In the genomic region with DNA sequence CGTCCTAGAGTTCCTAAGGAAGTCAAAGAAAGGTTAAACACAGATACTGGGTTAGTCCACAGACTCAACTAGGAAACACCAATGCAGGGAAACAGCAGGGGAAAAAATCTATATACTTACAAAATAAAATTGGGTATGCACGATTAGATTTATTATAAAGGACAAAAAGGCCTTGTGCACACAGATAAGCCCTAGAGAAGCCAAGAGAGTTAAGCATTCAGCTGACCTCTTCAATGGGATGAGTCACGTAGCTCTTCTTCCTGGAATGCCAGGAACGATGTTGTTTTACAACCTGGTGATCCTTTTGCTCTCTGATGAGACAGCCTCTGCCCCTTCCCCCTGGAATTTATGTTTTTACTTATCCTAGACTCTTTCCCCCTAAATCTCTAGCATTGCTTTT, we compare ENCODE assay signal across 32 mouse cellular contexts. TPM values are rescaled to one million over a fixed set of nuclear protein-coding genes. Genes with fewer than 3 reads are reported as not detected.
A peak's percentile ranks its signal among the peaks of the same experiment; 100 is the strongest.
DNase-seq lines count a peak whose midpoint lies in the region; ATAC-seq and TF ChIP-seq lines count a peak whose summit lies in the region.
"Had no signal": no experiment of that assay in that cellular context is flagged by ENCODE, and none has a peak within 500 bp of the region (broad histone marks: within the 10 kb centered on the region; RNA-seq: fewer than 3 reads in every experiment).

No protein-coding gene starts in this region.

- no peaks in the 10 kb centered on the region for H3K9me3 ChIP-seq in ES-E14 (ENCODE audit: control insufficient read depth, insufficient read depth, low read depth, low read length)
- H3K9me3 ChIP-seq in neural tube, embryonic 15.5 days (replicated peaks) = no peaks in the 10 kb centered on the region
- H3K9me3 ChIP-seq: embryonic facial prominence, embryonic 13.5 days; embryonic facial prominence, embryonic 15.5 days; forebrain, embryonic 10.5 days; forebrain, embryonic 12.5 days had no signal

- H3K36me3 ChIP-seq in ES-E14 (ENCODE audit: control insufficient read depth, insufficient read depth, low read length, poor library complexity, severe bottlenecking) = no peaks in the 10 kb centered on the region
- no peaks in the 10 kb centered on the region for H3K36me3 ChIP-seq in neural tube, embryonic 15.5 days
- H3K36me3 ChIP-seq: embryonic facial prominence, embryonic 13.5 days; embryonic facial prominence, embryonic 15.5 days; forebrain, embryonic 10.5 days; forebrain, embryonic 12.5 days had no signal

- H3K4me3 ChIP-seq in ES-E14 (ENCODE audit: insufficient read depth in 1 of 2, low read depth in 1 of 2, low read length in 2 of 2, poor library complexity in 1 of 2, severe bottlenecking in 1 of 2) = no peak overlapping the region
- H3K4me3 ChIP-seq in neural tube, embryonic 15.5 days (replicated peaks) = no peak overlapping the region
- H3K4me3 ChIP-seq: embryonic facial prominence, embryonic 13.5 days; embryonic facial prominence, embryonic 15.5 days; erythroblast, embryonic 14.5 days; forebrain, embryonic 10.5 days; forebrain, embryonic 12.5 days had no signal

- WGBS in neural tube, embryonic 15.5 days = 58% methylated on average over 4 of the region's 4 CpGs

- H3K27ac ChIP-seq in ES-E14 (ENCODE audit: insufficient read depth, low read depth, low read length, poor library complexity, severe bottlenecking) = no peak overlapping the region
- no peak overlapping the region for H3K27ac ChIP-seq in neural tube, embryonic 15.5 days (replicated peaks)
- H3K27ac ChIP-seq: embryonic facial prominence, embryonic 13.5 days; embryonic facial prominence, embryonic 15.5 days; forebrain, embryonic 10.5 days; forebrain, embryonic 12.5 days had no signal

- H3K4me2 ChIP-seq in neural tube, embryonic 15.5 days = no peak overlapping the region
- H3K4me2 ChIP-seq: embryonic facial prominence, embryonic 13.5 days; embryonic facial prominence, embryonic 15.5 days; forebrain, embryonic 12.5 days had no signal

- in situ Hi-C loops in ES-E14 (cut with MboI; ENCODE audit: low sequenced_read_pairs in 2 of 2, unreplicated experiment in 2 of 2) = no loop called here

- DNase-seq in 3T3-L1 (ENCODE audit: low read depth, low spot score) = peak; percentile 13
- DNase-seq in ES-E14 (ENCODE audit: low read depth, low spot score) = peak; percentile 13
- peak; percentile 34 for DNase-seq in R1 (ENCODE audit: low read depth, low spot score)
- peak; percentile 70 for DNase-seq in yolk sac, embryonic 10.5 days (ENCODE audit: low spot score)
- no peak for DNase-seq in lung, adult 18-20 months
- no peak for DNase-seq in T-cell, adult 2 months (ENCODE audit: low spot score)
- DNase-seq: adrenal gland, adult 8-10 months; adrenal gland, postnatal 25 days; B cell, adult 2 months; cerebellum, adult 11 months; cerebellum, adult 18-20 months; cerebellum, adult 8-10 months; cerebellum, adult 9-11 months; cerebellum, postnatal 14 days; cerebellum, postnatal 36 days; embryo, embryonic 11 days had no signal

- H3K9ac ChIP-seq in ES-E14 (ENCODE audit: insufficient read depth, low read depth, low read length, poor library complexity, severe bottlenecking) = no peak overlapping the region
- no peak overlapping the region for H3K9ac ChIP-seq in neural tube, embryonic 15.5 days (replicated peaks)
- H3K9ac ChIP-seq: embryonic facial prominence, embryonic 13.5 days; embryonic facial prominence, embryonic 15.5 days; forebrain, embryonic 12.5 days had no signal

- no peaks in the 10 kb centered on the region for H3K4me1 ChIP-seq in ES-E14 (ENCODE audit: control insufficient read depth in 2 of 2, insufficient read depth in 2 of 2, low read length in 2 of 2, poor library complexity in 1 of 2)
- no peaks in the 10 kb centered on the region for H3K4me1 ChIP-seq in neural tube, embryonic 15.5 days
- H3K4me1 ChIP-seq: embryonic facial prominence, embryonic 13.5 days; embryonic facial prominence, embryonic 15.5 days; forebrain, embryonic 10.5 days; forebrain, embryonic 12.5 days had no signal

- ATAC-seq in neural tube, embryonic 15.5 days (ENCODE audit: low FRiP score) = no peak
- ATAC-seq: CD4-positive, CD25-positive, alpha-beta regulatory T cell, adult 4 months; forebrain, embryonic 14.5 days; forebrain, embryonic 16.5 days had no signal

- no peaks in the 10 kb centered on the region for H3K27me3 ChIP-seq in neural tube, embryonic 15.5 days (replicated peaks)
- H3K27me3 ChIP-seq: CH12.LX; embryonic facial prominence, embryonic 13.5 days; embryonic facial prominence, embryonic 15.5 days; forebrain, embryonic 12.5 days had no signal

TF ChIP-seq in ES-E14, 5 proteins besides CTCF, POLR2A, EP300 and RAD21:
- TF ChIP-seq CHD2 (IDR thresholded peaks at IDR 0.05; ENCODE audit: low read depth, low read length) (no peak), HCFC1 (IDR thresholded peaks at IDR 0.05; ENCODE audit: borderline replicate concordance, insufficient read depth, low read length) (no peak), ZC3H11A (IDR thresholded peaks at IDR 0.05; ENCODE audit: borderline replicate concordance, low read depth, low read length) (no peak), MAFK (IDR thresholded peaks at IDR 0.05; ENCODE audit: insufficient read depth, low read depth, low read length) (no peak), ZNF384 (IDR thresholded peaks at IDR 0.05; ENCODE audit: low read depth, low read length) (no peak)

RNA-seq across cellular contexts. Expression of a gene that starts 8.4 kb away (rescaled TPM):
- total RNA-seq in ES-E14 (2012; rRNA removed) = not detected in 2 replicates
- not detected in 2 replicates for polyA plus RNA-seq in neural tube, embryonic 15.5 days (2015; fragmentation: Nextera tagmentation; extraction: Ambion mirVana)
- total RNA-seq: adrenal gland, adult 8-10 months; adrenal gland, postnatal 25 days; adrenal gland, postnatal 4 days; CH12.LX; common myeloid progenitor, adult 5-6 weeks; MEL had no signal
- polyA plus RNA-seq: brain, embryonic 14.5 days; CD4-positive, CD25-positive, alpha-beta regulatory T cell, adult 4 months; embryonic facial prominence, embryonic 11.5 days; embryonic facial prominence, embryonic 13.5 days; embryonic facial prominence, embryonic 15.5 days; erythroblast, embryonic 14.5 days; forebrain, embryonic 10.5 days; forebrain, embryonic 12.5 days; forebrain, embryonic 14.5 days; forebrain, embryonic 16.5 days; frontal cortex, adult 2 months had no signal

RNA-seq across cellular contexts. Expression of a gene that starts 9.5 kb away (rescaled TPM):
- 3.4 and 3.8 TPM in 2 replicates for total RNA-seq in ES-E14 (2012; rRNA removed)
- polyA plus RNA-seq in neural tube, embryonic 15.5 days (2015; fragmentation: Nextera tagmentation; extraction: Ambion mirVana) = not detected in 2 replicates
- total RNA-seq: adrenal gland, postnatal 25 days; adrenal gland, postnatal 4 days; CH12.LX; common myeloid progenitor, adult 5-6 weeks; MEL had no signal
- polyA plus RNA-seq: CD4-positive, CD25-positive, alpha-beta regulatory T cell, adult 4 months; embryonic facial prominence, embryonic 11.5 days; embryonic facial prominence, embryonic 13.5 days; embryonic facial prominence, embryonic 15.5 days; erythroblast, embryonic 14.5 days; forebrain, embryonic 10.5 days; forebrain, embryonic 12.5 days; forebrain, embryonic 14.5 days; forebrain, embryonic 16.5 days had no signal

RNA-seq across cellular contexts. Expression of a gene that starts 25.5 kb away (rescaled TPM):
- total RNA-seq in ES-E14 (2012; rRNA removed) = 0.36 and 0.48 TPM in 2 replicates
- polyA plus RNA-seq in neural tube, embryonic 15.5 days (2015; fragmentation: Nextera tagmentation; extraction: Ambion mirVana) = not detected in 2 replicates
- total RNA-seq: adrenal gland, adult 8-10 months; adrenal gland, postnatal 25 days; adrenal gland, postnatal 4 days; CH12.LX; common myeloid progenitor, adult 5-6 weeks; MEL had no signal
- polyA plus RNA-seq: brain, embryonic 14.5 days; CD4-positive, CD25-positive, alpha-beta regulatory T cell, adult 4 months; embryonic facial prominence, embryonic 11.5 days; embryonic facial prominence, embryonic 13.5 days; embryonic facial prominence, embryonic 15.5 days; erythroblast, embryonic 14.5 days; forebrain, embryonic 10.5 days; forebrain, embryonic 12.5 days; forebrain, embryonic 14.5 days; forebrain, embryonic 16.5 days; frontal cortex, adult 2 months had no signal

RNA-seq across cellular contexts. Expression of a gene that starts 41.2 kb away (rescaled TPM):
- 0.31 and 0.53 TPM in 2 replicates for total RNA-seq in ES-E14 (2012; rRNA removed)
- polyA plus RNA-seq in neural tube, embryonic 15.5 days (2015; fragmentation: Nextera tagmentation; extraction: Ambion mirVana) = 0.05 and 0.08 TPM in 2 replicates
- total RNA-seq: adrenal gland, postnatal 25 days; adrenal gland, postnatal 4 days; common myeloid progenitor, adult 5-6 weeks; MEL had no signal
- polyA plus RNA-seq: brain, embryonic 14.5 days; CD4-positive, CD25-positive, alpha-beta regulatory T cell, adult 4 months; embryonic facial prominence, embryonic 11.5 days; embryonic facial prominence, embryonic 13.5 days; embryonic facial prominence, embryonic 15.5 days; erythroblast, embryonic 14.5 days; forebrain, embryonic 10.5 days; forebrain, embryonic 12.5 days; forebrain, embryonic 14.5 days; forebrain, embryonic 16.5 days; frontal cortex, adult 2 months had no signal

RNA-seq across cellular contexts. Expression of a gene that starts 46.1 kb away (rescaled TPM):
- 0.13 and 0.21 TPM in 2 replicates for total RNA-seq in ES-E14 (2012; rRNA removed)
- not detected in 2 replicates for polyA plus RNA-seq in neural tube, embryonic 15.5 days (2015; fragmentation: Nextera tagmentation; extraction: Ambion mirVana)
- total RNA-seq: adrenal gland, adult 8-10 months; adrenal gland, postnatal 25 days; adrenal gland, postnatal 4 days; CH12.LX; common myeloid progenitor, adult 5-6 weeks; MEL had no signal
- polyA plus RNA-seq: brain, embryonic 14.5 days; CD4-positive, CD25-positive, alpha-beta regulatory T cell, adult 4 months; embryonic facial prominence, embryonic 11.5 days; embryonic facial prominence, embryonic 13.5 days; embryonic facial prominence, embryonic 15.5 days; erythroblast, embryonic 14.5 days; forebrain, embryonic 10.5 days; forebrain, embryonic 12.5 days; forebrain, embryonic 14.5 days; forebrain, embryonic 16.5 days; frontal cortex, adult 2 months had no signal

Comparison
In these comparisons a context has a peak if more than half of its experiments do, and no peak if none do; other contexts are left out.
1. DNase-seq: peak in 3T3-L1 (single experiment), ES-E14 (single experiment), R1 (single experiment) and yolk sac, embryonic 10.5 days (single experiment); none in lung, adult 18-20 months (0 of 2) and T-cell, adult 2 months (single experiment).